Mouse (Mus musculus) forebrain, embryonic 10.5 days (tissue): Measurements from ENCODE around the gene Ascl3. TPM values are rescaled to one million over a fixed set of nuclear protein-coding genes. Genes with fewer than 3 reads are reported as not detected.

Experiments
- DNase-seq: peaks from one replicate; pipeline ENCODE4 v3.0.0-alpha.2; 2017; ENCODE audit warnings: low spot score; ENCODE audit errors: extremely low spot score
- H3K27ac ChIP-seq: fragments of 300-500 bp; sonication (generic); 2 replicates; pipeline ENCODE4 v1.5.1; 2016; ENCODE audit warnings: mild to moderate bottlenecking
- H3K27me3 ChIP-seq: fragments of 300-500 bp; sonication (generic); 2 replicates; pipeline ENCODE4 v1.6.1; 2016; ENCODE audit warnings: mild to moderate bottlenecking; ENCODE audit not compliant: poor library complexity, severe bottlenecking
- H3K36me3 ChIP-seq: fragments of 300-500 bp; sonication (generic); replicated peaks from 2 replicates; pipeline ENCODE4 v1.6.1; 2016; ENCODE audit warnings: mild to moderate bottlenecking, moderate library complexity
- H3K4me1 ChIP-seq: fragments of 300-500 bp; sonication (generic); 2 replicates; pipeline ENCODE4 v1.6.1; 2016
- H3K4me3 ChIP-seq: fragments of 300-500 bp; sonication (generic); 2 replicates; pipeline ENCODE4 v1.5.1; 2016; ENCODE audit warnings: mild to moderate bottlenecking, moderate library complexity
- H3K9me3 ChIP-seq: fragments of 300-500 bp; sonication (generic); 2 replicates; pipeline ENCODE4 v1.6.1; 2016; ENCODE audit warnings: mild to moderate bottlenecking, moderate library complexity
- WGBS: fragments of 180-500 bp; shearing (Covaris S2); methylation state at CpG from one replicate; pipeline ENCODE4 v1.1.7; 2016; 5-methylcytosine and 5-hydroxymethylcytosine counted together
- polyA plus RNA-seq: library from polyadenylated mRNA; unstranded; fragments of >200 nt; fragmentation: Nextera tagmentation; extraction: Ambion mirVana; gene quantifications from 2 replicates; pipeline ENCODE4 v1.2.1, GENCODE M21; 2016

The Ascl3 gene
- polyA plus RNA-seq, 1 experiment from 2014 or later = not detected

DNA sequence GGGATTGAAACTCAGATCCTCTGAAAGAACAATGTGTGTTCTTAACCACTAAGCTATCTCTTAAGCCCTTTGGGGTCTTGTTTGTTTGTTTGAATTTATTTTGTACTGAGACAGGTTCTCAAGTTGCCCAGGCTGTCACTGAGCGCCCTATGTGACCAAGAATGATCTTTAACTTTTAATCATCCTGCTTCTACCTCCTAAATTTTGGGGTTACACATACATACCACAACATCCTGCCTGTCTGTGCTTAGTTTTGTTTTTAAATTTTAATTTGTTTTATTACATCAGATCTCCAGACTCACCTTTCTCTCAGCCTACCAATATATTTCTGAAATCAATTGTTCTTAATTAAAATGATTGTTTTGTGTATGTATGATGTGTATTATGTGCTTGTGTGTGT is 9.5 kb upstream of the Ascl3 start:
- no peaks in the 10 kb centered on the region for H3K4me1 ChIP-seq
- no peak overlapping the region for H3K27ac ChIP-seq
- H3K4me3 ChIP-seq = no peak overlapping the region
- peaks cover 41% of the 10 kb centered on the region for H3K36me3 ChIP-seq
- H3K9me3 ChIP-seq = no peaks in the 10 kb centered on the region
- no peak for DNase-seq
- WGBS = 84% methylated on average over 1 of the region's 1 CpGs
- H3K27me3 ChIP-seq = no peaks in the 10 kb centered on the region

DNA sequence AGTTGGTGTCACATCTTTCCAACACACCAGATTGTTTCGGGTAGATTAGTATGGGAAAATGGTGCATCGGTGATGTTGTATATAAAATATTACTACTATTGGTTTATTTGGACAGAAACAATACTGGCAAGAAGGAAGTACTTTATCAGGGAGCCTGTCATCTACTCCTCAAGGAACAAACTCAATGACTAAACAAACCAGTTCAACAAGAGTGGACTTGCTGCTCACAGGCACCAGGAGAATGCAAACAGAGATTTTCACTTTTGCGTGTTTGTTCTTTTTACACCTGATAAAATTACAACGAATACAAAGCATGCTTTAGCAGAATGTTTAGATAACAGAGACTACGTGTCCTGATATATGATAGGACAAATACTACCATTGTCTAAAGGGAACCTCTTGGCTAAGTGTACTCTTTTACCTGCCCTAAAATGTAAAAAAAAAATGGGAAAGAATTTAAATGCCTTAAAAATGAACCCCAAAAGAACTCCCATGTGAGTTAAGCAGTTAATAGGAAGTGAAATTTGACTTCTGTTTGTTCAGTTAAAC is 8.4 kb upstream of the Ascl3 start:
- 90% methylated on average over 5 of the region's 5 CpGs for WGBS
- H3K4me1 ChIP-seq = no peaks in the 10 kb centered on the region
- H3K9me3 ChIP-seq = no peaks in the 10 kb centered on the region
- no peak overlapping the region for H3K4me3 ChIP-seq
- DNase-seq = no peak
- H3K27ac ChIP-seq = no peak overlapping the region
- no peaks in the 10 kb centered on the region for H3K27me3 ChIP-seq
- peaks cover 35% of the 10 kb centered on the region for H3K36me3 ChIP-seq

DNA sequence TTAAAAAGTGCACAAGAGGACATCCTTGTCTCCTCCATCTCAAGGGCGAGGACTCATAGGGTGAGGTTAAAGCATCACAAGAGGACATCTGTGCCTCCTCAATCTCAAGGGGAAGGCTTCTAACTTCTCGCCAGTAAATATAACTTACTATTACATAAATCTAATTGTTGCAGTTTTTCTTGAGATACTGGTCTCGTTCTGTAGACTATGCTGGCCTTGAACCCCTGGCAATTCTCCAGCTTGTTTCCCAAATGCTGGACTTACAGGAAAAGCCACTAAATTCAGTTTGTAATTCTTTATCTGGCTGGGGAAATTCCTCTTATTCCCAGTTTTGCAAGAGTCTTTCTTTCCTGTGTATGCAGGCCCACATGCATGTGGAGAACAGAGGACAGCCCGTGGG is 3.3 kb upstream of the Ascl3 start:
- Histone ChIP-seq H3K9me3 (no peaks in the 10 kb centered on the region), H3K4me3 (no peak overlapping the region), H3K27me3 (no peaks in the 10 kb centered on the region), H3K27ac (no peak overlapping the region), H3K4me1 (peaks cover 9% of the 10 kb centered on the region), H3K36me3 (peaks cover 8% of the 10 kb centered on the region; the same call in 1 of the 2 replicates)
- no peak for DNase-seq
- WGBS = 89% methylated on average over 4 of the region's 4 CpGs

DNA sequence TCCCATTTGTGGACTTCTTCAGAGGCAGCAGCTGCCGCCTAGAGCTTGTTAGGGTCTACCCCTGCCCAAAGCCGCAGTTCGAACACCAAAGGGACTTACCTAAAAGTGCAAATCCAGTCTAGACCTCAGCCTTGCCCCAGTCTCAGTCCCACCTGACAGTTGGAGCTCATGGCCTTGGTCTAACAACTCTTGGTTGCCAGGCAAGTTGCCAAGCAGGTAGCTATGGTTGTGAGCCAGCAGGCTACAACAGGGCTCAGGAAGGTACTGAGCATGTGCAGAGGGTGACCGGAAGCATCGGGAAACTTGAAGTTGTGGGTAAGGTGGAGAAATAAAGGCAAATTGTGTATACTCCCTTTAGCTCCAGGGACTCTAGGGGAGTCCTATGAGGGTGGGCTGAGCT is 7.8 kb downstream of the Ascl3 start, which contains the start of gene BC051019:
Gene BC051019, minus strand, starts transcription at position 154 of the 400 bp plus-strand sequence.
- Histone ChIP-seq H3K9me3 (peaks cover 5% of the 10 kb centered on the region; the same call in 1 of the 2 replicates), H3K4me3 (no peak within 1 kb of the TSS), H3K36me3 (no peaks in the 10 kb centered on the region), H3K27me3 (no peaks in the 10 kb centered on the region), H3K4me1 (no peaks in the 10 kb centered on the region), H3K27ac (no peak within 1 kb of the TSS)
- WGBS = 98% methylated on average over 5 of the region's 5 CpGs
- no peak for DNase-seq

DNA sequence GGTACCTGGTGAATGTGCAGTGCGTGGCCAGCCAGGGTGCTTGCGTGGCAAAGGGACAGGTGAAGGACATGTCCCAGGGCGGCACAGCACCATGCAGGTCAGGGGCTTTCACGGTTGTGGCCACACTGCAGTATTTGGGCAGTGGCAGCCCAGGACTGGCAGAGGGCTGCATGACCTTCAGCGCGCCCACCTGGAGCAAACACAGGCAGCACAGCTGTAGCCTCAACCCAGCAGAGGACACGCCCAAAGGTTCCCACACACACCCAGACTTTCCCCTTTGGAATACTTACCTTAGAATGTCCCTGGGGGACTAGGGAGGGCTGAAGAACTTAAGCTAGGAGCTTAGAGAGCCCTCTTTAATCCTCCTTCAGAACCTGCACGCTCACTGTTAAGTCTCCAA is 8.4 kb downstream of the Ascl3 start:
- no peak for DNase-seq
- Histone ChIP-seq H3K4me1 (no peaks in the 10 kb centered on the region), H3K27me3 (no peaks in the 10 kb centered on the region), H3K27ac (no peak overlapping the region), H3K9me3 (peaks cover 5% of the 10 kb centered on the region; the same call in 1 of the 2 replicates), H3K36me3 (no peaks in the 10 kb centered on the region), H3K4me3 (no peak overlapping the region)
- 95% methylated on average over 8 of the region's 8 CpGs for WGBS

DNA sequence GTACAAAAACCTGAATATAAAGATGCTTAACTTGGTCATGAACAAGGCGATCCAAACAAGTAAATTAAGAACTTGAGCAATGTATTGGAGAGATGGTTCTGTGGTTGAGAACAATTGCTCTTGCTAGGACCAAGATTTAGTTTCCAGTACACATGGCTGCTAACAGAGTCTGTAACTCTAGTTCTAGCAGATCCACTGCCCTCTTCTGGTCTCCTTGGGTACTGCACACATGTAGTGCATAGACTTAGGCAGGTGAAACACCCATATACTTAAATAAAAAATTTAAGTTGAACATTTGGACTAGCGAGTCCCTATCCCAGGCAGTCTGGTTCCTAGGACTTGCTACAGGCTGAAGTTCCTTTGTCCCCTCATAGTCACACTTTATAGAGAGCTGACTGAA is 8.9 kb downstream of the Ascl3 start:
- Histone ChIP-seq H3K9me3 (peaks cover 5% of the 10 kb centered on the region; the same call in 1 of the 2 replicates), H3K4me1 (no peaks in the 10 kb centered on the region), H3K4me3 (no peak overlapping the region), H3K36me3 (no peaks in the 10 kb centered on the region), H3K27me3 (no peaks in the 10 kb centered on the region), H3K27ac (no peak overlapping the region)
- WGBS = 96% methylated on average over 2 of the region's 2 CpGs
- DNase-seq = no peak

DNA sequence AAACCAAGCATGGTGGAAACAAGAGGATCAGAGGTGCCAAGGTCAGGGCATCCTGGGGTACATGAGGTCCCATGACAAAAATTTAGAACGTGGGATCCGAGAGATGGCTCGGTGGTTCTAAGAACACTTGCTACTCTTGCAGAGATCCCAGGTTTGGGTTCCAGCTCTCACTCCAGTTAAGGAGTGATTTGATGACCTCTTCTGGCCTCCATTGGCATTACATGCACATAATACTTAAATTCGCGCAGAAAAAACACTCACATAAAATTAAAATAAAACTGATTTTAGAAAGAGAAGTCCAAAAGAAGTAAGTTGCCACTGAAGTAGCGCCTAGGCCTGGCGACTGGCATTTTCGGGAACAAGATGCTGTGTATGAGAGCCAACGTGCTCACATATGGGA is 12.2 kb downstream of the Ascl3 start:
- H3K4me3 ChIP-seq = no peak overlapping the region
- H3K36me3 ChIP-seq = no peaks in the 10 kb centered on the region
- WGBS = 68% methylated on average over 9 of the region's 9 CpGs
- no peaks in the 10 kb centered on the region for H3K27me3 ChIP-seq
- no peak for DNase-seq
- H3K27ac ChIP-seq = no peak overlapping the region
- peaks cover 5% of the 10 kb centered on the region; the same call in 1 of the 2 replicates for H3K9me3 ChIP-seq
- H3K4me1 ChIP-seq = no peaks in the 10 kb centered on the region

DNA sequence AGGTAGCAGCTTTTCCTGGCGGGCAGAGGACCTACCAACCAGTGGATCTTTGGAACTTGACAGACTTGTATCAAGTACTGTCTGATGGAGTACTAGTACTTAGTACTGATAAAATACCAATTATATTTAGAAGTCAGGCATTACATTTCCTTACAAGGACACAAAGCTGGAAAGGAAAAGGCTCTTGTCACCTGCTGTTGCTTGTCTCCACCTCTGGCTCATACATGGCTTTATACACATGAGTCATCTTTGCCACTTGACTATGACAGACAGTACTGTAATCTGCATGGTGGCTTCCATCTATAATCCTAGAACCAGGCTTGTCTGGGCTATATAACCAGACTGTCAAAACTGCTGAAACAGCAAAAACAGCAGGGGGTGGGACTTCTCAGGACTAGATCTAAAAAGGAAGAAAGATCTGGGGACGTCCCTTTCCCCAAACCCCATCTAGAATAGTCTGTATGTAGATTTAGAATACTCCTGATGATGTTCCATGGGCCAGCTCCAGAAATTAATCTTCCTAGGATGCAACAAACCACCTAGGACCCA is 18.0 kb downstream of the Ascl3 start:
- no peak for DNase-seq
- no peaks in the 10 kb centered on the region for H3K27me3 ChIP-seq
- H3K9me3 ChIP-seq = no peaks in the 10 kb centered on the region
- no peak overlapping the region for H3K4me3 ChIP-seq
- WGBS = 95% methylated on average over 2 of the region's 2 CpGs
- H3K27ac ChIP-seq = no peak overlapping the region
- peaks cover 47% of the 10 kb centered on the region for H3K36me3 ChIP-seq
- no peaks in the 10 kb centered on the region for H3K4me1 ChIP-seq

DNA sequence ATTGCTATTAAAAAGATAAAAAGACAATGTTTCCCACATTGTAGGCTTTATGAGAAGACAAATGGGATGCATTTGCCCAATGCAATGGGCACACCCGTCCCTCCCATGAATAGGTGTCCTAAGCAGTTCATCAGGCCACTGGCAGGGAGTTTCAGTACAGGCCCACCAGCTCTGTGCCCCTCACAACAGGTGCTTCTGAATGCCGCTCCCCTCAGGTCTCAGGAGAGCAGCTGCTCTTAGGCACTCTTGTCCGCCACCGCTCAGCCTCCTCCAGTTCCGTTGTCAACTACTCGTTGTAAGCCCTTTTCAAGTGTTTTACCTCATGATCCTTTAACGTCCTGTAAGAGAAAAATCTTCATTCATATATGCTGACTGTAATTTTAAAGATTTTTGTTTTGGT is 19.3 kb downstream of the Ascl3 start:
- Histone ChIP-seq H3K27me3 (no peaks in the 10 kb centered on the region), H3K36me3 (peaks cover 58% of the 10 kb centered on the region), H3K4me1 (no peaks in the 10 kb centered on the region), H3K9me3 (no peaks in the 10 kb centered on the region), H3K4me3 (no peak overlapping the region), H3K27ac (no peak overlapping the region)
- DNase-seq = no peak
- WGBS = 94% methylated on average over 7 of the region's 7 CpGs

DNA sequence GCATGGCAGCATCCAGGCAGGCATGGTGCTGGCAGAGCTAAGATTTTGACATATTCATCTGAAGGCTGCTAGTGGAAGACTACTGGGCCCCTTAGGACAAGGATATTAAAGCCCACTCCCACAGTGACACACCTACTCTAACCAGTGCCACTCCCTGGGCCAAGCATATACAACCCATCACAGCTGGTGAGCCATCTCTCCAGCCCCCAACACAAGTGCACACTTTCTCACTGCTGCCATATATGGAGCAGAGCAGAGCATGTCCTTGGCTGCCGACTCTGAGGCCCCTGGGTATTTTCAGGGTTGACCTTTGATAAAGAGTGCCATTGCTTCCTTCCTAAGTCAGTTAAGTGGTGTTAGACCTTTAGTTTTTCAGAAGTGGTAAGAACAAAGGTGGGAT is 21.5 kb downstream of the Ascl3 start:
- Histone ChIP-seq H3K36me3 (peaks cover 58% of the 10 kb centered on the region), H3K9me3 (no peaks in the 10 kb centered on the region), H3K4me3 (no peak overlapping the region), H3K27ac (no peak overlapping the region), H3K27me3 (no peaks in the 10 kb centered on the region), H3K4me1 (peaks cover 7% of the 10 kb centered on the region)
- DNase-seq = no peak
- 91% methylated on average over 1 of the region's 1 CpGs for WGBS

DNA sequence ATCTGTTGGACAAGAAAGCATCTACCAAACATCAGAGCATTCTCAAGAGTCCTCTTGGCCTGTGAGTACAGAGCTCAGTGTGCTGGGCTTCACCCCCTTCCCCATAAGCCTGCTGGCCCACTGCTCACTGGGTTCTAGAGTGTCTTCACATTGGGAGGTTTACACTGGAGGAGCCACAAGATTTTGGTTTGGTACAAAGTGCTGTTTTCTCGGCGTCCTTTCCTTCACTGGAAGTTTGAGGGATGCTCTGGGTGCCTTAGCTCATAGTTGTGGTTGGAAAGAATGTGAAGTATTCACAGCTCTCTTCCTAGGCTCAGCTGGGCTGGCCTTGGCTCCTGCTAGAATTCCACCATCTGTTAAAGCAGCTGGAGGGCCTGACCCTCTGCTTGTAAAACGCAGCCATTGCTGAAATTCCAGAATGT is 22.6 kb downstream of the Ascl3 start:
- WGBS = 79% methylated on average over 3 of the region's 3 CpGs
- Histone ChIP-seq H3K4me3 (no peak overlapping the region), H3K4me1 (peaks cover 18% of the 10 kb centered on the region), H3K27me3 (no peaks in the 10 kb centered on the region), H3K36me3 (peaks cover 58% of the 10 kb centered on the region), H3K27ac (no peak overlapping the region), H3K9me3 (no peaks in the 10 kb centered on the region)
- no peak for DNase-seq

DNA sequence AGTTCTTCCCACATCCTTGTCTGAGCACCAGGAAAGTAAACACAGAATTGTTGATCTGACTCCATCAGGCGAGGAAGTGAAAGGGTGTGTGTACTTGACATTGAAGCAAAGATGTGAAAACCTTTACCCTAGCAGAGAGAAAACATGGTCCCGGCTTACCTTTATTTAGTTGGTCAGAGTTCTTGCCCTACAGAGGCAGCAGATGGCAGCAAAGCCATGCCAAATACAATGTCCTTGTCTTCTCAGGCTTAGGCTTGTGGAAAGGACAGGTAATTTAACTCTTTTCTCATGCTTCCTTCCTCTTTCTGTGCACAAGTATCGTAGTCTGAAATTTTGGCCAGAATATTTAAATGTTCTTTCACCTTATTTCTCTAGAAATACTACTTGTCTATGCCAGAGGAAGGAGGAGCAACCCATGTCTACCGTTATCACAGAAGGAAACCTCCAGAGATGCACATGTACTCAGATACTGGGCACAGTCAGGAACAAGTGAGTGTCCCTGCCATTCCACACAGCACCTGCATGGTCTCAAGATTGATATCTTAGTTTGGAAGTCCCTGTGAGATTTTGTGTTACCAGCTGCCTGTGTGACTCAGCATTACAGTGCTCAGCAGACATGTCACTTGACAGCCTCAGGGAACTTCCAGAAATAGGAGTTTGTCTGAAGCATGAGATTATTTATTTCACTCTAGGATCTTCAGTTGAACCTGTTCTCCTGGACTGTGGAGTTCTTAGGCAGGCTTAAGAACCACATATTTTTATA is 24.3 kb downstream of the Ascl3 start:
- WGBS = 70% methylated on average over 4 of the region's 4 CpGs

DNA sequence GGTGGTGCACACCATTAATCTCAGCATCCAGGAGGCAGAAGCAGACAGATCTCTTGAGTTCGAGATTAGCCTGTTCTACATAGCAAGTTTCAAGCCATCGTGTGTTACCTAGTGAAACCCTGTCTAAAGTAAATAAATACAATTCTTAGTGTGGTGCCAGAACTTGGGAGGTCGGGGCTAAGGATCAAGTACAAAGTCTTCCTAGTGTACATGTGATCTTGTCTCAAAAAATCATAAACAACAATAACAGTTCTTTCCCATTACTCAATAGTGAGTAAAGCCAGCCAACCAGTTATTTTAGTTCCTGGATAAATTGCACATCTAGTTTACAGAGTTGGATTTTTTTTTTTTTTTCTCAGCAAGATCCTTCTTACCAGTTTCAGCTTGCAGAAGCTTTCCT is 27.1 kb downstream of the Ascl3 start:
- H3K27ac ChIP-seq = peak overlapping the region; percentile 93
- 73% methylated on average over 3 of the region's 3 CpGs for WGBS

More for the DNA sequence above, 24.3 kb downstream of the Ascl3 start:
- H3K4me3 ChIP-seq = no peak overlapping the region
- peaks cover 47% of the 10 kb centered on the region for H3K36me3 ChIP-seq
- no peak for DNase-seq
- no peak overlapping the region for H3K27ac ChIP-seq
- H3K4me1 ChIP-seq = peaks cover 30% of the 10 kb centered on the region
- H3K9me3 ChIP-seq = no peaks in the 10 kb centered on the region
- peaks cover 11% of the 10 kb centered on the region for H3K27me3 ChIP-seq

More for the DNA sequence above, 27.1 kb downstream of the Ascl3 start:
- H3K27me3 ChIP-seq = peaks cover 11% of the 10 kb centered on the region
- peaks cover 21% of the 10 kb centered on the region for H3K36me3 ChIP-seq
- no peak for DNase-seq
- no peaks in the 10 kb centered on the region for H3K9me3 ChIP-seq
- H3K4me3 ChIP-seq = peak overlapping the region; percentile 73
- H3K4me1 ChIP-seq = peaks cover 30% of the 10 kb centered on the region
